Mouse (Mus musculus) adrenal gland, adult 8-10 months (tissue): ENCODE data around the gene Slc46a1. TPM values are rescaled to one million over a fixed set of nuclear protein-coding genes. Genes with fewer than 3 reads are reported as not detected.
A peak's percentile ranks its signal among the peaks of the same experiment; 100 is the strongest.

ENCODE experiments used
- DNase-seq: peaks from one replicate; pipeline ENCODE4 v3.0.0; 2022
- total RNA-seq, 4 experiments: library from RNA; stranded (reverse); gene quantifications; 2 replicates each; pipeline ENCODE4 v1.2.4; 2022

Gene Slc46a1
- total RNA-seq: 10 to 100 TPM; 36.9 to 54.8 (median 42.6) TPM

- peak; percentile 85 for DNase-seq
Observed at GRCm38 (mm10) chr11:78465568-78466180, at the start of gene Slc46a1. TSS of gene Slc46a1 (plus strand) at chr11:78465697.

DNA sequence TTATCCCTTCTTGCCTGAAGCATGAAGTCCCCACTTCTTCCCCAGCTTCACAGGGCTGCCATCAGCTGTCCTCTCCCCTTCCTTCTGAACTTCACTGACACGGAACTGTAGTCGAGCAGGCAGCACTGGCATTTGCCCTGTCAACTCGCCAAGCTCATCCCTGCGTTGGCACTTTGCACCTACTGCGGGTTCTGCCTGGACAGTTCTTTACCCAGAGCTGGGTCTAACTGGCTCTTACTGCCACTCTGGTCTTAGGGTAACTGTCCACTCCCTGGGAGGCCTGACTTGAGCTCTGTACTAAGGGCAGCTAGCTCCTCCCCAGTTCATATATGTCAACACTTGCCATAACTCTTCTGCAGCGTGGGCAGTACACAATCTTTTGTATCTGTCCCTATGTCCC lies 48.6 kb upstream of the Slc46a1 start:
- DNase-seq: no peak

GRCm38 (mm10) chr11:78420263-78420889 lies 45.1 kb upstream of the Slc46a1 start:
- no peak for DNase-seq

DNA sequence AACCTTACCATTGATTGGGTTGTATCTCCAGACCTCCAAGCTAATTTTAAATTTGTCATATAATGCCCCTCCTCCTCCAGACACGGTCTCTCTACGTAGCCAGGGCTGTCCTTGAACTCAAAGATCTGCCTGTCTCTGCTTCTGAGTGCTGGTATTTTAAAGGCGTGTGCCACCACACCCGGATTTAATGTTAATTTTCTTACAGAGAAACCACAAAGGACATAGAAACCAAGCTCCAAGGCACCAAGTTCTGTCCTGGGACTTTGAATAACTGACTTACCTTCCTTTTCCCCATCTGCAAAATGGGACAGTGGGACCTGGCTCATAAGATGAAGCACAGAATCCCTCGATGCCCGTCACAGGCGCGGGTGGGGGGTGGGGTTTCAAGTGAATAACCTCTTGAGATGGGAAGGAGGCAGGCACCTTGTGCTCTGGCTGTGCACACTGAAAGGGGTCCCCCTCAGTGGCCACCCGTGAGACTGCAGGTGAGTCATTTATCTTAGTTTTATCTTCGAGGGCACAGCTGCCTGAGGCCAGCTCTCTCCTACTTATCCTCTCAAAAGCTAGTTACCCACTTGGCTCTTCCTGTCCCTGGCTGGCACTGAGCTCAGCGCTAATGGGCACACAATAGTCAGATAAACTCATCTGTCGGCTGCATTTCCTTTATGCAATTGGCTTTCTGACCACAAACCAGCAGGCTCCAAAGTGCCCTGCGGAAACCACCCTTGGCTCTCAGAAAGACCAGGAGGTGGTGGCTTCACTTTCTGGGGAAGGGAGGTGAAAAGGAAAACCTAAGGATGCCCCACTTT lies 44.1 kb upstream of the Slc46a1 start:
- DNase-seq: no peak

DNA sequence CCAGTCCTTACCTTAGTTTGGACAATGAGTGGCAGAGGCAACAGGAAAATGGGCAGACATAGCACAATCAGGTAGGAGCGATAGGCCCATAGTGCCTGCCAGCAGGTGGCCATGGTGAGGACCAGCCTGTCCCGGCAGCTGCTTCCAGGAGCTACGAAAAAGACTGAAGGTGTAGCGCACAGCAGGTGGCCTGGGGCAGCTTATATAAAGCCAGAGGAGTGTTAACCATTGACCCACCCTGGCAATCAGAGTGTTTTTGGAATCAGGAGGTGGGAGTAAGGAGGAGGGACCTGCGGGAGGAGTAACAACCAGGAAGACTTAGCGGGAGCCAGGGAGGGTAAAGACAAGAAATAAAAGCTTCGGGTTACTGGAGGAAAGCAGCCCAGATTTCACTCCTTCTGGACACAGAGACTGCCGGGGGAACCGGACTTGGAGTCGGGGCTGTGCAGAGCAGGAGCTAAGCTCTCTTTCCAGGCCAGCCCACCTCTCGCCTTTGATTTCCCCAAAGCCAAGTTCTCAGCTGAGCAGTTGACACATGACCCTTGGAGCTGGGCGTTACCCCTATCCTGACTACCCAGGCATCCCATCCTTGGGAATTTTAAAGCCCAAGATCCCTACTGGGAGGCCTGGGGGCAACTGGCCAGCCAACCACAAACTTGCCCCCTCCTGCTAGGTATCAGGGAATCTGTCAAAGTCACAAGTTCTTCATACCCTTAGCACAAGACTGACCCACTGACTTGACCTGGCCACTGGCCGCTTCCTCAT lies 43.3 kb upstream of the Slc46a1 start, which contains the start of gene Slc13a2:
TSS of gene Slc13a2 (minus strand) at position 163 of the 765 bp plus-strand sequence.
- DNase-seq: no peak

DNA sequence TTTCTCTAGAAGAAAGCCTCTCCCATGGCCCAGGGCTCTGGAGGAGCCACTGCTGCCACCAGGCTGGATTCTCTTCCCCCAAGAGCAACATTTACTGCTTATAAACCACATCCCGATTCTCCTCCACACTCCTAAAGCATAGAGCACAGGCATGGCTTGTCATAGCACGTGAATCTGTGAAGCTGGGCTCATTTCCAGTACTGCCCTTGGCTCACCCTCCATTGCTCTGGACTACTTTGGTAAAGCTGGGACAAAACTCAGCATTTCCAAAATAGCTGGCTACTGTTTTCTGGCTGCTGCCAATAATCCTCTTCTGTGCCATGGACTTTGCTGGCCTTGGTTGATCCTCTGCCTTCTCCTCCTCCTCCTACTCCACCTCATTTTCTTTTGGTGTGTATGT lies 41.1 kb upstream of the Slc46a1 start:
- peak; percentile 57 for DNase-seq

DNA sequence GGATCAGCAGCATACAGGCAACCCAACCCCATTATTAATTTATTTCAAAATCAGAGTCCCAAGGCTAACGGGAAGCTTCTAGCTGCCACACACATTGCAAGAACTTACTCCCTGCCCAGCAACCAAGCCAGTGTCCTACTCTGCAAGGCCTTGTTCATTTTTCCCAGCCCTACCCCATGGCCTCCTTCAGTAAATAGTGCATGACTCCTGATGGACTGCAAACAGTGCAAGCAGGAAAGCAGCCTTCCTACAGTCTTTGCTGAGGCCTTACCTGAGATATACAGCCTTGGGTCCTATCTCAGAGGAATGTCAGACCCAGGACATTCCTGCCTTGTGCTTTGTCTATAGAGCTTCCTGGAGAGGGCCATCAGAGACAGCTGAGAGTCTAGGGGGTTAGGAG lies 39.9 kb upstream of the Slc46a1 start:
- peak; percentile 52 for DNase-seq

DNA sequence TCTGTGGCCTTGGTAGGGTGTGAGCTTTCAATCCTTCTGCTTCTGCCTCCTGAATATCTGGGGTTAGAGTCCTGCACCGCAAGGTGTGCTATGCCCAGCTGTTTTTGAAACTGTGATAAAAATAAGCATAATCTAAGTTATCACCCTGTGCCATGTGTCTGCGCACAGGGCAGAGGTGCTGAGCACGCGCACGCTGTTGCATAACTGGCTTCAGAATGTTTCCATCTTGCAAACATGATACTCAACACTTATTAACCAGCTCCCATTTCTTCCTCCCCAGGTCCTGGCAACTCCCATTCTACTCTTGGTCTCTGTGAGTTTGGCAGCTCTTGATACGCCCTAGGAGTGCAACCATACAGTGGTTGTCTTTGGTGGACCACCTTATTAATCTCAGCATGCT lies 37.8 kb upstream of the Slc46a1 start:
- DNase-seq: no peak

GRCm38 (mm10) chr11:78428309-78428708 lies 37.2 kb upstream of the Slc46a1 start:
- DNase-seq: no peak

GRCm38 (mm10) chr11:78430195-78430878 lies 35.2 kb upstream of the Slc46a1 start:
- DNase-seq: no peak

DNA sequence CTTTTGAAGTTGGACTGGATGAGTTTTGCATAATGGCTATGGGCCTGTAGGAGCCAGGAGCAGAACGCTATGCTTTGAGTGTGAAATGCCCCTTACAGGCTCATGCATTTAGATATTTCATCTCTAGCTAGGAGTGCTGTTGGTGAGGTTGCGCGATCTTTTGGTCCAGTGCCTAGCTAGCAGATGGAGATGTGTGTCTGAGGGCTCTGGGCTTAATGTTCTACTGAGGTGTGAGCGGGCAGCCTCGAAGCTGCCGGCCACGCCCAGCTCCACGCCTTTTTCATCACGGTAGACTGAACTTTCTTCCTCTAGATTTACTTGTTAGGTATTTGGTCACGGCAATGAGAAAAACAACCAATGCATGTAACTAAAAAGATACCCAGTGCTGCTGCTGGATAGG lies 34.3 kb upstream of the Slc46a1 start:
- DNase-seq: no peak

- no peak for DNase-seq
Observed at GRCm38 (mm10) chr11:78434052-78434451, 31.4 kb upstream of the Slc46a1 start.

- DNase-seq: peak; percentile 83
Observed at GRCm38 (mm10) chr11:78435776-78436349, 29.6 kb upstream of the Slc46a1 start.

DNA sequence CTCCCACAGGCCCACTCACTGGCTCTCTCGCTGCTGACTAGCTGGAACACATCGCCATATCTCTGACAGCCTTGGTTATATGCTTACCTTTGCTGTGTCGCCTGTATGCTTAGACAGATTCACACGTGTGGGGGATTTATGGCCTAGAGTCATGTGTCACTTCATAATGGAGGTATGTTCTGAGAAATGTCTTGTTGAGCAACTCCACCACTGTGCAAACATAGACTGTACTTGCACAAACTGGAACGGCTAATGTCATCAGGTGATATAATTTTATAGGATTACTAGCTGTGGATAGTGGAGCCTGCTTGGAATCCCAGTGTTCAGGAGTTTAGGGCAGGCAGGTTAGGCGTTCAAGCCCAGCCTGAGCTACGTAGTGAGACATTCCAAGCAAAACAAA lies 28.3 kb upstream of the Slc46a1 start:
- DNase-seq: no peak

GRCm38 (mm10) chr11:78438399-78438930 lies 27.0 kb upstream of the Slc46a1 start:
- DNase-seq: peak; percentile 76

- DNase-seq: no peak
Observed at GRCm38 (mm10) chr11:78443115-78443514, 22.4 kb upstream of the Slc46a1 start.

DNA sequence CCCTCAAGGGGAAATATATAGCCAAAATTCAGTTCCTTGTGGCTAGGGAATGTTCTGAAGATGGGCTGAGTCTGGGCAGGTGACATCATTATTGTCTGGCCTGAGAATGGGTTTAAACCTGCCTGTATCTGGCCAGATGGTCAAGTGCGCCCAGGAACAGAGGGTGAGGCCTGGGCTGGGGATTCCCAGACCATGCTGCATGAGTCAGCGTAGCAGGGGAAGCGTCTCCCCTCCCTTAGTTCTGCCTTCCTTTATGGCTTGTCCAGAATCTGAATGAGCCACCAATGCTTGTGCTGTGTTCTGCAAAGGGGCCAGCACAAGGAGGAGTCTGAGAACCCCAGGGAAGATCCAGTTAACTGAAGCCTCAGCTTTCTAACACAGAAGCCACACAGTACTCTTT lies 18.3 kb upstream of the Slc46a1 start:
- no peak for DNase-seq

GRCm38 (mm10) chr11:78448242-78448641 lies 17.3 kb upstream of the Slc46a1 start:
- DNase-seq: no peak

DNA sequence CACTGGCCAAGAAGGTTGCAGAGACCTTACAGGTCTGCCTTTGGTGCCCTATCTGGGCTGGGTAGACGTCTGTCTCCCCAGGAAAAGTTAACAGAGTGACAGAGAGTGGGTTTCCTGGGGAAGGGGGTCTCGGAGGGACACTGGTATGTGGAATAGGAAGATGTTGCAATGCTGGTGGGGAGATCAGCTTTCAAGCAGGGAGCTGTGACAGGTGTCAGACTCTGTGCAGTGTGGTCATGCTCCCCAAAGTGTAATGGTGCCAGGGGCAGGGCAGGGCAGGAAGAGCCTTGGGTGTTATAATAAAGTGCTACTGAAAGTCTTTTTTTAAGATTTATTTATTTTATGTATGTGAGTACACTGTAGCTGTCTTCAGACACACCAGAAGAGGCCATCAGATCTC lies 15.2 kb upstream of the Slc46a1 start:
- no peak for DNase-seq

GRCm38 (mm10) chr11:78453675-78454074 lies 11.8 kb upstream of the Slc46a1 start:
- DNase-seq: no peak

- no peak for DNase-seq
Observed at GRCm38 (mm10) chr11:78454276-78454675, 11.2 kb upstream of the Slc46a1 start.
